In the genomic region with DNA sequence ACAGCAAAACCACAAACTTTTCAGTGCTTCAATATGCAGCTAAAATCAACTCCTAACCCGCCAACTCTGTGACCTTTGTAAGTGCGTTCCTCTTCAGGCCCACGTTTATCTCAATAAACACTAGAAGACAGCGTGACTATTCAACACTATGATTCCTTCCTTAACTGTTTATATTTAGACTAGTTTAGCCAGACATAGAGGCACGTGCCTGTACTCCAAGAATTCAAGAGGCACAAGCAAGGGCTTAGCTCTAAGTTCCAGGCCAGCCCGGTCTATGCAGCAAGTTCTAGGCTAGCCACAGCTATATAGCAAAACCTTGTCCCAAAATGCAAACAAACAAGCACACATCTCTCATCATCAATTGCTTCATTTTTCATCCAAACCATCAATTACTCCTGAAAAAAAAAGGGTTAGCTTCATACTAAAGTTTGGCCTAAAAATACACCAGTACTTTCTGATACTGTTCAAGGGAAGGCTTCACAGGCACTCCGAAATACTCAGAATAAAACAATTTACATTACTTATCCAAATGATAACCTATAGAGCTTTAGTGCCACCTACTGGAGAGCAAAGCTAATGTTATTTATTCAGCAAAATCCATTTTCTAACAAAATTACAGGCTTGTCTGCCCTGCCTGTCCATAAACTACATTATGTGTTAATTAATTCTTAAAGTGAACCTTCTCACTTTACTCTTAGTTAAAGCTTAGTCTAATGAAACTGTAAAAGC, we compare ENCODE assay signal across 8 mouse cellular contexts. TPM values are rescaled to one million over a fixed set of nuclear protein-coding genes. Genes with fewer than 3 reads are reported as not detected.
DNase-seq lines count a peak whose midpoint lies in the region; ATAC-seq lines count a peak whose summit lies in the region.

No protein-coding gene starts in this region.

- H3K9me3 ChIP-seq in kidney, embryonic 16.5 days (ENCODE audit: low read length), result no peaks in the 10 kb centered on the region

- H3K4me1 ChIP-seq in kidney, embryonic 16.5 days (ENCODE audit: insufficient read depth, low read length), result no peaks in the 10 kb centered on the region

- no peaks in the 10 kb centered on the region for H3K27me3 ChIP-seq in kidney, embryonic 16.5 days (ENCODE audit: insufficient read depth, low read length)

- no peak overlapping the region for H3K4me3 ChIP-seq in kidney, embryonic 16.5 days (ENCODE audit: low read length)

- peaks cover 21% of the 10 kb centered on the region; the same call in 1 of the 2 replicates for H3K36me3 ChIP-seq in kidney, embryonic 16.5 days (ENCODE audit: insufficient read depth, low read length)

- no peak overlapping the region for H3K4me2 ChIP-seq in kidney, embryonic 16.5 days (replicated peaks; ENCODE audit: low read depth, low read length)

- 80% methylated on average over 7 of the region's 7 CpGs for WGBS in kidney, embryonic 16.5 days

- DNase-seq in kidney, adult 9 months, result peak; percentile 22
- DNase-seq in MN1 (ENCODE audit: low spot score), result peak; percentile 63
- DNase-seq in embryo, embryonic 10.5 days (ENCODE audit: low spot score), result peak; percentile 48
- DNase-seq in mesoderm, embryonic 11.5 days (ENCODE audit: low read depth, low spot score), result peak; percentile 46
- DNase-seq in adrenal gland, postnatal 14 days, result no peak
- no peak for DNase-seq in cerebellum, postnatal 36 days
- DNase-seq in urinary bladder, postnatal 25 days (ENCODE audit: low spot score), result no peak

- ATAC-seq in kidney, embryonic 16.5 days (ENCODE audit: low FRiP score, low TSS enrichment), result no peak

- H3K9ac ChIP-seq in kidney, embryonic 16.5 days (replicated peaks; ENCODE audit: low read length), result no peak overlapping the region

- H3K27ac ChIP-seq in kidney, embryonic 16.5 days (ENCODE audit: low read length), result no peak overlapping the region

RNA-seq across cellular contexts. Expression of gene Ipo11, which starts 18.3 kb away (rescaled TPM):
- 78.2 and 79.0 TPM in 2 replicates for polyA plus RNA-seq in kidney, embryonic 16.5 days (2015; fragmentation: Nextera tagmentation; extraction: Ambion mirVana)
- 36.4 and 37.4 TPM in 2 replicates for total RNA-seq in adrenal gland, postnatal 14 days (2021)

RNA-seq across cellular contexts. Expression of gene Dimt1, which starts 28.4 kb away (rescaled TPM):
- 39.9 and 40.1 TPM in 2 replicates for polyA plus RNA-seq in kidney, embryonic 16.5 days (2015; fragmentation: Nextera tagmentation; extraction: Ambion mirVana)
- 17.0 and 17.5 TPM in 2 replicates for total RNA-seq in adrenal gland, postnatal 14 days (2021)

Comparison
In these comparisons a context has a peak if more than half of its experiments do, and no peak if none do; other contexts are left out.
1. DNase-seq: peak in kidney, adult 9 months (single experiment), MN1 (single experiment), embryo, embryonic 10.5 days (single experiment) and mesoderm, embryonic 11.5 days (single experiment); none in adrenal gland, postnatal 14 days (single experiment), cerebellum, postnatal 36 days (0 of 2) and urinary bladder, postnatal 25 days (single experiment).